Mouse (Mus musculus) stomach, embryonic 15.5 days (tissue): ENCODE data around the gene Sprr2d. TPM values are rescaled to one million over a fixed set of nuclear protein-coding genes. Genes with fewer than 3 reads are reported as not detected.

ENCODE experiments used
- ATAC-seq: fragments of 200-750 bp; cut with Nextera tagmentation; 2 replicates; pipeline ENCODE4 v1.8.0; 2017; ENCODE audit warnings: low read depth, moderate number of reproducible peaks, moderate TSS enrichment; ENCODE audit not compliant: insufficient read depth, low FRiP score
- H3K27ac ChIP-seq: fragments of 300-500 bp; sonication (generic); 2 replicates; pipeline ENCODE4 v1.5.1; 2015; ENCODE audit warnings: mild to moderate bottlenecking, inconsistent platforms
- H3K27me3 ChIP-seq: fragments of 300-500 bp; sonication (generic); replicated peaks from 2 replicates; pipeline ENCODE4 v1.6.1; 2015; ENCODE audit warnings: inconsistent platforms
- H3K36me3 ChIP-seq: fragments of 300-500 bp; sonication (generic); 2 replicates; pipeline ENCODE4 v1.6.1; 2015; ENCODE audit warnings: inconsistent platforms
- H3K4me1 ChIP-seq: fragments of 300-500 bp; sonication (generic); 2 replicates; pipeline ENCODE4 v1.6.1; 2015; ENCODE audit warnings: inconsistent platforms
- H3K4me2 ChIP-seq: fragments of 300-500 bp; sonication (generic); 2 replicates; pipeline ENCODE4 v1.6.1; 2015; ENCODE audit warnings: mild to moderate bottlenecking, inconsistent platforms
- H3K4me3 ChIP-seq: fragments of 300-500 bp; sonication (generic); replicated peaks from 2 replicates; pipeline ENCODE4 v1.5.1; 2015; ENCODE audit warnings: inconsistent platforms
- H3K9ac ChIP-seq: fragments of 300-500 bp; sonication (generic); 2 replicates; pipeline ENCODE4 v1.6.1; 2015; ENCODE audit warnings: inconsistent platforms
- H3K9me3 ChIP-seq: fragments of 300-500 bp; sonication (generic); 2 replicates; pipeline ENCODE4 v1.6.1; 2016; ENCODE audit warnings: inconsistent platforms
- WGBS: fragments of 180-500 bp; shearing (Covaris S2); methylation state at CpG from one replicate; pipeline ENCODE4 v1.1.7; 2015; 5-methylcytosine and 5-hydroxymethylcytosine counted together
- polyA plus RNA-seq: library from polyadenylated mRNA; unstranded; fragments of >200 nt; fragmentation: Nextera tagmentation; extraction: Ambion mirVana; gene quantifications from 2 replicates; pipeline ENCODE4 v1.2.1, GENCODE M21; 2015

Sprr2d gene
- polyA plus RNA-seq: 0.68 TPM in 1 of 2 replicates, not detected in the other

DNA sequence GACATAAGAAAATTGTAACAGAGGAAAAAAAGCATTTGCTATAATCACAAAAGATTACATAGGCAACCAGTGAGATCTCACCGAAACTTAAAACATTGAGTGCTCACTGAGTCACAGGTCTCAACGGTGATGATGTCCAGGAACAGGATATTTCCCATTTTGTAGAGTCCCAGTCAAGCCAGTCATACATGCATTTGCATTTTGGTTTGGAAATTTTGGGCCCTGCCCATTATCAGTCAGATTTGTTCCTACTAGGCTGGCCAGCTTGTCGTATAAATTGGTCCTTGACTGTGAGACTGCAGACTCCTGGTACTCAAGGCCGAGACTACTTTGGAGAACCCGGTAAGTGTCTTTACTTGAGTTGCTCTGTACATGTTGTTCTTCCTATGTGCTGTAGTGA, at the start of gene Sprr2d:
Gene Sprr2d (plus strand): TSS at position 301 of the 400 bp plus-strand sequence.
- 89% methylated on average over 5 of the region's 5 CpGs for WGBS
- no peak for ATAC-seq

DNA sequence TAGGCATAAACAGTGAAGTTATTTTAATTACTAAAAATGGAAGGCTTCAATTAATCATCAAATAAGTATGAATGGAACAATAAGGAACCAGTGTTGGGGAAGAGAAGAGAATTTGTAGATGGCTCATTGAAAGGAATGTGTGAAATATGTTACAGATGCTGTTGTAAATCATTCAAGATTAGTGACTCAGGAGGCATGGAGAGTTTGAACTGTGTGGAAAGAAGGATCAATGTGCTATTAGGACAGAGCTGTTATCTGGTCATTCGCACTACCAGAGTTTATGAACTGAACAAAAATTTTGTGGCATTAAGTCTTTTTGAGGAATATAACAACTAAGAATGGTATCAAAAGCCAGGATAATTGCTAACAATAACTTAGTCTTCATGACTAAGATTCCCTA, 31.5 kb upstream of the Sprr2d start:
- Histone ChIP-seq H3K4me1 (no peaks in the 10 kb centered on the region), H3K27me3 (no peaks in the 10 kb centered on the region), H3K4me2 (no peak overlapping the region), H3K27ac (no peak overlapping the region), H3K36me3 (no peaks in the 10 kb centered on the region), H3K9ac (no peak overlapping the region), H3K9me3 (no peaks in the 10 kb centered on the region), H3K4me3 (no peak overlapping the region)
- 59% methylated on average over 1 of the region's 1 CpGs for WGBS
- no peak for ATAC-seq

More for the DNA sequence above, at the start of gene Sprr2d:
- no peak within 1 kb of the TSS for H3K4me3 ChIP-seq
- no peak within 1 kb of the TSS for H3K27ac ChIP-seq
- H3K27me3 ChIP-seq: no peaks in the 10 kb centered on the region
- no peaks in the 10 kb centered on the region for H3K36me3 ChIP-seq
- no peak within 1 kb of the TSS for H3K9ac ChIP-seq
- H3K4me1 ChIP-seq: no peaks in the 10 kb centered on the region
- no peak within 1 kb of the TSS for H3K4me2 ChIP-seq
- H3K9me3 ChIP-seq: no peaks in the 10 kb centered on the region

DNA sequence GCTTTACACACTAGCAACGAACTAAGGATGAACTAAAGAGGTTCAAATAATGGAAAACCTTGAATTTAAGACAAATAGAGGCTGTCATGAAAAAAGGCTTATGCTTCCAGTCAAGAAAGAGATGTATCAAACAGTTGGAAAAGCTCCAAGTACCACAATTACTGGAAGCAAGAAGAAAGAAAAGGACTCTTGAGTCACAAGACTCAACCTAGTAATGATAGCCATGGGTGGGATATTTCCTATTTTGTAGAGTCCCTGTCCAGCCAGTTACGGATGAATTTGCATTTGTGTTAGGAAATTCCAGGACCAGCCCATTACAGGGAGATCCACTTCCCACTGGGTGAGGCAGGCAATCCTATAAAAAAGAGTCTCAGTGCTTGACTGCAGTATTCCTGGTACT, 22.6 kb upstream of the Sprr2d start, which contains the start of gene Sprr2b:
Gene Sprr2b (plus strand): TSS at position 301 of the 400 bp plus-strand sequence.
- Histone ChIP-seq H3K27me3 (no peaks in the 10 kb centered on the region), H3K4me1 (no peaks in the 10 kb centered on the region), H3K9ac (no peak within 1 kb of the TSS), H3K4me3 (no peak within 1 kb of the TSS), H3K4me2 (no peak within 1 kb of the TSS), H3K36me3 (no peaks in the 10 kb centered on the region), H3K9me3 (no peaks in the 10 kb centered on the region), H3K27ac (no peak within 1 kb of the TSS)
- ATAC-seq: no peak
- WGBS: 64% methylated on average over 2 of the region's 2 CpGs

DNA sequence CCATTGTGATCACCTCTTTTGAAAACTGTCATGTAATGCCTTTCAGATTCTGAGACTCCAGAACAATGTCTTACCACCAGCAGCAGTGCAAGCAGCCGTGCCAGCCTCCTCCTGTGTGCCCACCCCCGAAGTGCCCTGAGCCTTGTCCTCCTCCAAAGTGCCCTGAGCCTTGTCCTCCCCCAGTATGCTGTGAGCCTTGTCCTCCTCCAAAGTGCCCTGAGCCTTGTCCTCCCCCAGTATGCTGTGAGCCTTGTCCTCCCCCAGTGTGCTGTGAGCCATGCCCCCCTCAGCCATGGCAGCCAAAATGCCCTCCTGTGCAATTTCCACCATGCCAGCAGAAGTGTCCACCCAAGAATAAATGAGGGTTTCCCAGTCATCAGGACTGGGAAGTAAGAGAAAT, 21.6 kb upstream of the Sprr2d start:
- WGBS: 83% methylated on average over 2 of the region's 2 CpGs
- no peaks in the 10 kb centered on the region for H3K4me1 ChIP-seq
- no peak for ATAC-seq

DNA sequence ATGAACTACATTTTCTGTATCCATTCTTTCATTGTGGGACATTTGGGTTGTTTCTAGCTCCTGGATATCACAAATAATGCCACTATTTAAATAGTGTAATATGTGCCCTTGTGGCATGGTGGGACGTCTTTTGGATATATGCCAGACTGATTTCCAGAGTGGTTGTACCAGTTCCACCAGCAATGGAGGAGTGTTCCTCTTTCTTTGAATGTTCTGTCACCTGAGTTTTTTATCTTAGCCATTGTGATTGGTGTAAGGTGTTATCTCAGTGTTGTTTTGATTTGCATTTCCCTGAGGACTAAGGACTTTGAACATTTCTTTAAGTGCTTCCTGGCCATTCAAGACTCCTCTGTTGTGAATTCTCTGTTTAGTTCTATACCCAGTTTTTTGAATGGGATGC, 2.7 kb upstream of the Sprr2d start:
- no peaks in the 10 kb centered on the region for H3K9me3 ChIP-seq

More for the DNA sequence above, 21.6 kb upstream of the Sprr2d start:
- Histone ChIP-seq H3K36me3 (no peaks in the 10 kb centered on the region), H3K9me3 (no peaks in the 10 kb centered on the region), H3K4me3 (no peak overlapping the region), H3K4me2 (no peak overlapping the region), H3K27ac (no peak overlapping the region), H3K9ac (no peak overlapping the region), H3K27me3 (no peaks in the 10 kb centered on the region)

DNA sequence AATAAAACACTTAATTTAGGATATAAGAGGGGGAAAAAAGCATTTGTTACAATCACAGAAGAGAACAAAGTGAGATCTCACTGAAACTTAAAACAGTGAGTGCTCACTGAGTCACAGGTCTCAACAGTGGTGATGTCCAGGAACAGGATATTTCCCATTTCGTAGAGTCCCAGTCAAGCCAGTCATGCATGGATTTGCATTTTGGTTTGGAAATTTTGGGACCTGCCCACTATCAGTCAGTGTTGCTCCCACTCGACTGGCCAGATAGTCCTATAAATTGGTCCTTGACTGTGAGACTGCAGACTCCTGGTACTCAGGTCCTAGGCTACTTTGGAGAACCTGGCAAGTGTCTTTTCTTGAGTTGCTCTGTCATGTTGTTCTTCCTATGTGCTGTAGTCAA, 12.9 kb downstream of the Sprr2d start, which contains the start of gene Sprr2e:
Gene Sprr2e (plus strand): TSS at position 301 of the 400 bp plus-strand sequence.
- ATAC-seq: no peak
- Histone ChIP-seq H3K9ac (no peak within 1 kb of the TSS), H3K4me3 (no peak within 1 kb of the TSS), H3K9me3 (no peaks in the 10 kb centered on the region), H3K4me2 (no peak within 1 kb of the TSS), H3K27me3 (no peaks in the 10 kb centered on the region), H3K4me1 (no peaks in the 10 kb centered on the region), H3K36me3 (no peaks in the 10 kb centered on the region), H3K27ac (no peak within 1 kb of the TSS)
- 80% methylated on average over 2 of the region's 2 CpGs for WGBS

More for the DNA sequence above, 2.7 kb upstream of the Sprr2d start:
- Histone ChIP-seq H3K36me3 (no peaks in the 10 kb centered on the region), H3K27me3 (no peaks in the 10 kb centered on the region), H3K4me3 (no peak overlapping the region), H3K4me2 (no peak overlapping the region), H3K27ac (no peak overlapping the region), H3K4me1 (no peaks in the 10 kb centered on the region), H3K9ac (no peak overlapping the region)
- WGBS: 63% methylated on average over 1 of the region's 1 CpGs
- ATAC-seq: no peak

DNA sequence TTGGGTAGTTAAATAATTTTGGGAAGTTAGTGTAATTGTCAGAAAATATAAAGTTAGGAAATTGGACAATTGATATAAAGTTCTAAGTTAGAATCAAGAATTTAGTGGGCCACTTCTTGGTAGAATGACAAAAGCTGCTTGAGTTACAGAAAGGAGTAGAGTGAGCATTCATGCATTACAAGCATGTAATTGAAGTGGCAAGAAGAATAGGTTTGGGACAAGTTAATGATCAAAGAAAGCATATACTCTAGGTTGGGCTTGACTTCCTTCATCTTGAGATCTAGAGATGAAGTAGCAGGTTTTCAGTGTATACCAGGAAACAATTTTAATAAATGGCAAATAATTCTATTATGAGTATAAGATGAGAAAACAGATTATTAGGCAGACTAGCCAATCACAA, 22.7 kb downstream of the Sprr2d start:
- no peak overlapping the region for H3K9ac ChIP-seq
- H3K4me2 ChIP-seq: no peak overlapping the region
- no peak overlapping the region for H3K4me3 ChIP-seq
- no peaks in the 10 kb centered on the region for H3K9me3 ChIP-seq
- no peak overlapping the region for H3K27ac ChIP-seq
- no peaks in the 10 kb centered on the region for H3K27me3 ChIP-seq
- H3K36me3 ChIP-seq: no peaks in the 10 kb centered on the region
- ATAC-seq: no peak
- H3K4me1 ChIP-seq: no peaks in the 10 kb centered on the region

DNA sequence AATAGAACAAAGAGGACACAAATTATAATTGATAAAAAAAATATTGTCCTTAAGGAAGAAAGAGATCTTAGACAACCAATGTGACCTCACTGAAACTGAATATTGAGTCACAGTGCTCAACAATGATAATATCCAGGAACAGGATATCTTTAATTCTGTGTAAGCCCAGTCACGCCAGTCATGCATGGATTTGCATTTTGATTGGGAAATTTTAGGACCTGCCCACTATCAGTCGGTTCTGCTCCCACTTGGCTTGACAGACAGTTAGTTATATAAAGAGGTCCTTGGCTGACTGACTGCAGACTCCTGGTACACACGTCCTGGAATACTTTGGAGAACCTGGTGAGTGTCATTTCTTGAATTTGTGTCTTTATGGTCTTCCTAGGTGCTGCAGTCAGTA, 25.9 kb downstream of the Sprr2d start, which contains the start of gene Sprr2f:
Gene Sprr2f (plus strand): TSS at position 301 of the 400 bp plus-strand sequence.
- Histone ChIP-seq H3K4me2 (no peak within 1 kb of the TSS), H3K36me3 (no peaks in the 10 kb centered on the region), H3K27me3 (no peaks in the 10 kb centered on the region), H3K4me3 (no peak within 1 kb of the TSS), H3K9me3 (no peaks in the 10 kb centered on the region), H3K27ac (no peak within 1 kb of the TSS), H3K4me1 (no peaks in the 10 kb centered on the region), H3K9ac (no peak within 1 kb of the TSS)
- 60% methylated on average over 3 of the region's 3 CpGs for WGBS
- ATAC-seq: no peak

DNA sequence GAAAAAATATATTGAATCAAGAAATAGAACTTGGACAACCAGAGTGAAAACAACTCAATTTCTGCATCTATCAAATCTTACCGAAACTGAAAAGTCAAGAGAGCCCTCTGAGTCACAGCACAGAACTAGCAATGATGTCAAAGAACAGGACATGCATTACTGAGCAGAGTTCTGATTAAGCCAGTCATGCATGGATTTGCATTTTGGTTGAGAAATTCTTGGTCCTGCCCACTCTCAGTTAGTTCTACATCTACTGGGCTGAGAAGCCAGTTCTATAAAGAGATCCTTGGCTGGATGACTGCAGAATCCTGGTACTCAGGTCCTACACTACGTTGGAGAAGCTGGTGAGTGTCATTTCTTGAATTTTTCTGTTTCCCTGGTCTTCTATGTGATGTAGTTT, 34.7 kb downstream of the Sprr2d start:
- no peak for ATAC-seq
- no peaks in the 10 kb centered on the region for H3K9me3 ChIP-seq
- 79% methylated on average over 2 of the region's 2 CpGs for WGBS
- H3K4me3 ChIP-seq: no peak overlapping the region
- H3K27ac ChIP-seq: no peak overlapping the region
- H3K4me2 ChIP-seq: no peak overlapping the region
- H3K36me3 ChIP-seq: no peaks in the 10 kb centered on the region
- no peak overlapping the region for H3K9ac ChIP-seq
- H3K4me1 ChIP-seq: no peaks in the 10 kb centered on the region
- H3K27me3 ChIP-seq: no peaks in the 10 kb centered on the region

DNA sequence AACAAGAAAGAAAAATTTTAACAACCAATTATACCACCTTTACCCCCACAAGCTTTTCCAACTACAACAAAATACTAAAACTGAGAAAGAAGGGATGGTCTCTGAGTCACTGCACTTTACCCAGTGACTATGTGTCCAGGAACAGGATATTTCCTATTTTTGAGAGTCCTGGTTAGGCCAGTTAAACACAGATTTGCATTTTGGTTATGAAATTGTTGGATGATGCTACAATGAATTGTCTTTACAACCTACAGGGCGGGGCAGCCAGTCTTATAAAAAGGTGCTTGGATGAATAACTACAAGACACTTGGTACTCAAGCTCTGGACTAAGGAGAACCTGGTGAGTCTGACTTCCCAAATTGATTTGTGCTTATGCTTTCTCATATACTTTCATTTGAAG, 46.4 kb downstream of the Sprr2d start, which contains the start of gene Sprr2h:
Gene Sprr2h (plus strand): TSS at position 301 of the 400 bp plus-strand sequence.
- Histone ChIP-seq H3K27me3 (no peaks in the 10 kb centered on the region), H3K4me3 (no peak within 1 kb of the TSS), H3K4me2 (no peak within 1 kb of the TSS), H3K9ac (no peak within 1 kb of the TSS), H3K9me3 (no peaks in the 10 kb centered on the region), H3K27ac (no peak within 1 kb of the TSS), H3K4me1 (no peaks in the 10 kb centered on the region), H3K36me3 (no peaks in the 10 kb centered on the region)
- no peak for ATAC-seq
- 75% methylated on average over 1 of the region's 1 CpGs for WGBS

Other genes with a start within 250 kb of the Sprr2d start
- gene Prr9, start 215.2 kb upstream of the Sprr2d start, polyA plus RNA-seq: not detected in 2 replicates
- gene Lelp1, start 196.4 kb upstream of the Sprr2d start, polyA plus RNA-seq: not detected in 2 replicates
- gene Sprr2a1, start 123.3 kb upstream of the Sprr2d start, polyA plus RNA-seq: 9.5 and 12.7 TPM in 2 replicates
- 541 and 1,085 TPM in 2 replicates for gene Sprr2a2, start 123.2 kb upstream of the Sprr2d start, polyA plus RNA-seq
- 44.5 and 82.4 TPM in 2 replicates for gene Sprr2a3, start 53.7 kb upstream of the Sprr2d start, polyA plus RNA-seq
- 0.23 TPM in 1 of 2 replicates, not detected in the other for gene Sprr2b, start 22.5 kb upstream of the Sprr2d start, polyA plus RNA-seq
- gene Sprr2e, start 13.0 kb downstream of the Sprr2d start, polyA plus RNA-seq: not detected in 2 replicates
- gene Sprr2f, start 26.0 kb downstream of the Sprr2d start, polyA plus RNA-seq: not detected in 2 replicates
- gene Sprr2h, start 46.5 kb downstream of the Sprr2d start, polyA plus RNA-seq: 0.21 TPM in 1 of 2 replicates, not detected in the other
- gene Sprr2i, start 68.9 kb downstream of the Sprr2d start, polyA plus RNA-seq: 0.60 TPM in 1 of 2 replicates, not detected in the other
- gene Sprr2j-ps, start 78.9 kb downstream of the Sprr2d start, polyA plus RNA-seq: 1.2 TPM in 1 of 2 replicates, not detected in the other
- gene Gm9774, start 90.3 kb downstream of the Sprr2d start, polyA plus RNA-seq: 7.3 and 25.4 TPM in 2 replicates
- 0.73 TPM in 1 of 2 replicates, not detected in the other for gene Sprr2k, start 93.4 kb downstream of the Sprr2d start, polyA plus RNA-seq
- 1.6 TPM in 1 of 2 replicates, not detected in the other for gene Sprr1b, start 99.6 kb downstream of the Sprr2d start, polyA plus RNA-seq
- gene Sprr3, start 119.6 kb downstream of the Sprr2d start, polyA plus RNA-seq: 30.3 and 125 TPM in 2 replicates
- 69.5 and 186 TPM in 2 replicates for gene Sprr1a, start 146.8 kb downstream of the Sprr2d start, polyA plus RNA-seq
- not detected in 2 replicates for gene Sprr4, start 161.4 kb downstream of the Sprr2d start, polyA plus RNA-seq
- gene 2310046K23Rik, start 195.4 kb downstream of the Sprr2d start, polyA plus RNA-seq: not detected in 2 replicates
- gene Ivl, start 234.6 kb downstream of the Sprr2d start, polyA plus RNA-seq: 0.41 and 1.2 TPM in 2 replicates
- 0.67 TPM in 1 of 2 replicates, not detected in the other for gene Smcp, start 249.9 kb downstream of the Sprr2d start, polyA plus RNA-seq